Mouse (Mus musculus) stomach, embryonic 15.5 days (tissue): ENCODE results near the gene Notch2. TPM values are rescaled to one million over a fixed set of nuclear protein-coding genes. Genes with fewer than 3 reads are reported as not detected.

Source experiments
- ATAC-seq: fragments of 200-750 bp; cut with Nextera tagmentation; 2 replicates; pipeline ENCODE4 v1.8.0; 2017; ENCODE audit warnings: low read depth, moderate number of reproducible peaks, moderate TSS enrichment; ENCODE audit not compliant: insufficient read depth, low FRiP score
- H3K27ac ChIP-seq: fragments of 300-500 bp; sonication (generic); 2 replicates; pipeline ENCODE4 v1.5.1; 2015; ENCODE audit warnings: mild to moderate bottlenecking, inconsistent platforms
- H3K27me3 ChIP-seq: fragments of 300-500 bp; sonication (generic); replicated peaks from 2 replicates; pipeline ENCODE4 v1.6.1; 2015; ENCODE audit warnings: inconsistent platforms
- H3K36me3 ChIP-seq: fragments of 300-500 bp; sonication (generic); 2 replicates; pipeline ENCODE4 v1.6.1; 2015; ENCODE audit warnings: inconsistent platforms
- H3K4me1 ChIP-seq: fragments of 300-500 bp; sonication (generic); 2 replicates; pipeline ENCODE4 v1.6.1; 2015; ENCODE audit warnings: inconsistent platforms
- H3K4me2 ChIP-seq: fragments of 300-500 bp; sonication (generic); 2 replicates; pipeline ENCODE4 v1.6.1; 2015; ENCODE audit warnings: mild to moderate bottlenecking, inconsistent platforms
- H3K4me3 ChIP-seq: fragments of 300-500 bp; sonication (generic); replicated peaks from 2 replicates; pipeline ENCODE4 v1.5.1; 2015; ENCODE audit warnings: inconsistent platforms
- H3K9ac ChIP-seq: fragments of 300-500 bp; sonication (generic); 2 replicates; pipeline ENCODE4 v1.6.1; 2015; ENCODE audit warnings: inconsistent platforms
- H3K9me3 ChIP-seq: fragments of 300-500 bp; sonication (generic); 2 replicates; pipeline ENCODE4 v1.6.1; 2016; ENCODE audit warnings: inconsistent platforms
- WGBS: fragments of 180-500 bp; shearing (Covaris S2); methylation state at CpG from one replicate; pipeline ENCODE4 v1.1.7; 2015; 5-methylcytosine and 5-hydroxymethylcytosine counted together
- polyA plus RNA-seq: library from polyadenylated mRNA; unstranded; fragments of >200 nt; fragmentation: Nextera tagmentation; extraction: Ambion mirVana; gene quantifications from 2 replicates; pipeline ENCODE4 v1.2.1, GENCODE M21; 2015

Gene Notch2
- polyA plus RNA-seq, 1 experiment from 2014 or later: 21.4 TPM

DNA sequence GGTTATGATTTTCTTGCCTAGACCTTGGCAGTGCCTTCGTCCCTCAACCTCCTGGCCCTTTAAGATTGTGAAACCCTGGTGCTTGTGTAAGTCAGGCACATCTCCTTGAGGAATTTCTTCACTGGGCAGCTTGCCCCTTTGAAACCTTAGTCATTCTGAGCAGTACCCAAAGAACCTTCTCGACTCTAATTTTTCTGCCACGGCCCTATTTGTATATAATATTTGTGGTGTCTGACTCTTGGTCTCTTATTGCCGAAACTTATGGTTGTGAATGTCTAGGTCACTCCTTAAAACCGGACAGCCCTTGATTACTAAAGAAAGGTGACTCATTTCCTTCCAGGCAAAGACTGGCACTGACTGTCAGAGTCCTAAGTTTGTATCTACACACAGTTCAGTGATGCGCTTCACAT lies 43.6 kb downstream of the Notch2 start:
- Histone ChIP-seq H3K4me1 (peaks cover 21% of the 10 kb centered on the region), H3K4me3 (no peak overlapping the region), H3K27ac (no peak overlapping the region), H3K9me3 (no peaks in the 10 kb centered on the region), H3K27me3 (no peaks in the 10 kb centered on the region), H3K9ac (no peak overlapping the region), H3K4me2 (no peak overlapping the region), H3K36me3 (no peaks in the 10 kb centered on the region)
- no peak for ATAC-seq
- 76% methylated on average over 6 of the region's 6 CpGs for WGBS

DNA sequence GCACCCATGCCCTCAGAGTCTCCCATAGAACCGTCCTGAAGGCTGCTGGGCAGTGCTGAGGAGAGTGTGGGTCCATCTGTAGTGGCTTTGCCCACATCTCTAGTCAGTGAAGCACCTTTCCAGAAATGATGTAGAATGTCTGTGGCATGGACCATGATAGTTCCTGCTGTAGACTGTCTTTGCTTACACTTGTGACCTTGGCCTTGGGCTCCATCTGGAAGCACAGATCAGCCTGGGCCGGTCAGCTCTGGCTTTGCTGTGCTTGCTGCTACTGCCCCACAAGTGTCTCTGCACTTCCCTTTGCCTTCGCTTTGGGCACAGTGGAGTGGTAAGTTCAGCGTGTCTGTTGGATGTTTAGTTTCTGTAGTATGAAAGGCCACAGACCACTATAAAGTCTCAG lies 45.7 kb downstream of the Notch2 start:
- Histone ChIP-seq H3K27ac (no peak overlapping the region), H3K36me3 (no peaks in the 10 kb centered on the region), H3K4me3 (no peak overlapping the region), H3K4me1 (peaks cover 28% of the 10 kb centered on the region), H3K9me3 (no peaks in the 10 kb centered on the region), H3K4me2 (no peak overlapping the region), H3K27me3 (no peaks in the 10 kb centered on the region), H3K9ac (no peak overlapping the region)
- 76% methylated on average over 4 of the region's 4 CpGs for WGBS
- no peak for ATAC-seq

GRCm38 (mm10) chr3:98060981-98061660 lies 47.8 kb downstream of the Notch2 start:
- Histone ChIP-seq H3K9me3 (no peaks in the 10 kb centered on the region), H3K36me3 (no peaks in the 10 kb centered on the region), H3K4me2 (no peak overlapping the region), H3K27me3 (no peaks in the 10 kb centered on the region), H3K27ac (peak overlapping the region; percentile 95), H3K4me3 (no peak overlapping the region), H3K9ac (no peak overlapping the region), H3K4me1 (peaks cover 34% of the 10 kb centered on the region)
- ATAC-seq: peak; percentile 20; the same call in 1 of the 2 replicates
- 12% methylated on average over 7 of the region's 7 CpGs for WGBS

GRCm38 (mm10) chr3:98061661-98062330 lies 48.5 kb downstream of the Notch2 start:
- no peaks in the 10 kb centered on the region for H3K27me3 ChIP-seq
- 0 out of 2 replicates have a peak, but pooled peaks have one; percentile 20 for ATAC-seq
- H3K36me3 ChIP-seq: no peaks in the 10 kb centered on the region
- H3K4me2 ChIP-seq: no peak overlapping the region
- no peak overlapping the region for H3K4me3 ChIP-seq
- 40% methylated on average over 13 of the region's 13 CpGs for WGBS
- no peaks in the 10 kb centered on the region for H3K9me3 ChIP-seq
- H3K4me1 ChIP-seq: peaks cover 34% of the 10 kb centered on the region
- peak overlapping the region; percentile 95 for H3K27ac ChIP-seq
- no peak overlapping the region for H3K9ac ChIP-seq

- Histone ChIP-seq H3K4me3 (no peak overlapping the region), H3K27ac (peak overlapping the region; percentile 95), H3K4me2 (peak overlapping the region; percentile 42), H3K36me3 (no peaks in the 10 kb centered on the region), H3K9ac (no peak overlapping the region), H3K27me3 (no peaks in the 10 kb centered on the region), H3K4me1 (peaks cover 34% of the 10 kb centered on the region), H3K9me3 (no peaks in the 10 kb centered on the region)
- ATAC-seq: no peak
- WGBS: 44% methylated on average over 1 of the region's 1 CpGs
These were observed 49.4 kb downstream of the Notch2 start for GRCm38 (mm10) chr3:98062591-98063185.

DNA sequence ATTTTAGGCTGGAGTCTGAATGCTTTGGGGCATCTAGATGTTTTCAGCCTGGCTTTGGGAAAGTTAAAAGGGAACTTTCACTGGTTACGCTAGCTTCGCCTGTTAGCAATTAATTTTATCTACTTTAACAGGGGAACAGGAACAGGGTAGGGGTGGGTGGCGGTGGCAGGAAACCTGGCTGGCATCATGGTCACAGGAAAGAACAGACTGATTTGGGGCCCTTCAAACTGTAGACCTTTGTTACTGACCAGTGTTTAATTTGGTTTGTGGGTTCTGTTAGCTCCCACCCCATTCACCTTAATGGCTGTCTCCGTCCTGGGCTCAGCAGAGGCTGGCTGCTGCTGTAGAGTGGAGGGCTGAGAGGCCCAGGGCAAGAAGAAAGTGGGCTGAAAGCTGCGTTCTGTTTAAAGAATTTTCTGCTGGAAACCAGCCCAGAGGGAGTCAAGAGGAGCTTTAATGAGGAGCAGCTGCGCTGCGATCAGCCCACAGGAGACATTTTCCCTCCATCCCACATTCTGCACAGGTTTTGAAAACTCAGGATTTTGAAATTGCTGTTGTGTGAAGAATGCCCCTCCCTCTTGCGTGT lies 50.0 kb downstream of the Notch2 start:
- H3K36me3 ChIP-seq: no peaks in the 10 kb centered on the region
- H3K9ac ChIP-seq: no peak overlapping the region
- no peaks in the 10 kb centered on the region for H3K27me3 ChIP-seq
- no peaks in the 10 kb centered on the region for H3K9me3 ChIP-seq
- no peak overlapping the region for H3K4me3 ChIP-seq
- H3K27ac ChIP-seq: peak overlapping the region; percentile 95
- H3K4me2 ChIP-seq: peak overlapping the region; percentile 42
- peak; percentile 63; the same call in 1 of the 2 replicates for ATAC-seq
- WGBS: 16% methylated on average over 8 of the region's 8 CpGs
- H3K4me1 ChIP-seq: peaks cover 34% of the 10 kb centered on the region

DNA sequence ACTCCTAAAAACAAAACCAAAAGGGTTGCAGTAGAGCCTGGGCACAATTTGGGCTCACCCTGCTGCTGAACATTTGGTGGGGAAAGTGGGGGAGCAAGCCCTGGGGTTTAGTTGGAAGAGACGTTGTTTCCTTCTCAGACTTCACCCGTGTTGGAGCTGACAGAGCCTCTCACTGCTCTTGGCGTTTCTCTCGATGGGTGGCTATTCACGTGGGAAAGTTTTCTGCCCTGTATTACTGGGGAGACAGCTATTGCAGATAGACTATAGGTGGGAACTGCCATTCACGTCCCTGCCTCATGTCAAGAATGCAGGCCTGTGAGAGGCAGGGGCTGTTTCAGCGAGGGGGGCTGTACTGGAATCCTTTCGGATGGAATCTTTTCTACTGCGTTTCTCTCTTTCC lies 50.5 kb downstream of the Notch2 start:
- WGBS: 35% methylated on average over 9 of the region's 9 CpGs
- peaks cover 34% of the 10 kb centered on the region for H3K4me1 ChIP-seq
- no peak overlapping the region for H3K9ac ChIP-seq

DNA sequence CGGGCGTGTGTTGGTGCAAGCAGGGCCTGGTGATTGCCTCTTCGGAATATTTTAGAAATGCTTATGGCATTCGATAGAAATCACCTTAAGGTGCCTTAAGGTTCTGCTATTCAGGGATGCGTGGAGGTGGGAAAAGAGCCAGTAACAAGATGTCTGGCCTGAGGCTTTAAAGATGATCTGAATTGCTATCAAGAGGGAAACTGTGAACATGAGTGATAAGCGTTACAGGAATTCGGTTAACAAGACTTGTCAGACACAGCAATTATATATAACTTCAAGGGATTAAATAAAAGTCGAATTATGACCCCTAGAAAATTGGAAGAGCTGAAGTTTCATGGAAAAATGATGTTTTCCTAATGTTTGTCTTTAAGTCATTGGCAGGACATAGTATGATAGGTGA lies 51.7 kb downstream of the Notch2 start:
- Histone ChIP-seq H3K27me3 (no peaks in the 10 kb centered on the region), H3K9ac (no peak overlapping the region), H3K4me1 (peaks cover 38% of the 10 kb centered on the region), H3K27ac (peak overlapping the region; percentile 62), H3K4me3 (no peak overlapping the region), H3K9me3 (no peaks in the 10 kb centered on the region), H3K4me2 (no peak overlapping the region), H3K36me3 (no peaks in the 10 kb centered on the region)
- WGBS: 79% methylated on average over 8 of the region's 8 CpGs
- ATAC-seq: no peak

More for the DNA sequence above, 50.5 kb downstream of the Notch2 start:
- no peaks in the 10 kb centered on the region for H3K9me3 ChIP-seq
- no peak for ATAC-seq
- peak overlapping the region; percentile 42; the same call in 1 of the 2 replicates for H3K4me2 ChIP-seq
- H3K27ac ChIP-seq: peak overlapping the region; percentile 95
- H3K4me3 ChIP-seq: no peak overlapping the region
- H3K36me3 ChIP-seq: no peaks in the 10 kb centered on the region
- no peaks in the 10 kb centered on the region for H3K27me3 ChIP-seq

DNA sequence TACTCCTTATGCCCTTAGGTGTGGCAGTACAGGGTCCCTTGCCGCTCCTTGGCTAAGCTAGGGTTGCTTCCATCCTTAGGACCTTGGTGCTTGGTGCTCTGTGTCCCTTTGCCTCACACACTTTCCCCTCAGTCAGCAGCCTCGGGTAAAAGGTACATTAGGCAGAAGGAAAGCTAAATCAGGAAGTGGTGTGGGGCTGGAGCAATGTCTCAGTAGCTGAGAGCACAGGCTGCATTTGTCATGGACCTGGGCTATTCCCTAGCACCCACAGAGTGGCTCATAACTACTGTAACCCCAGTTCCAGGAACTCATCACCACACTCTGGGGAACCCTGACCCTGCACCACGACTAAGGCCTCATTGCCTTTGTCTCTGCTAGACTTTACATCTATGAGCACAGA lies 53.1 kb downstream of the Notch2 start:
- Histone ChIP-seq H3K27me3 (no peaks in the 10 kb centered on the region), H3K4me1 (peaks cover 35% of the 10 kb centered on the region), H3K9me3 (no peaks in the 10 kb centered on the region), H3K36me3 (0 out of 2 replicates have a peak, but pooled peaks cover 5% of the 10 kb centered on the region), H3K4me3 (no peak overlapping the region), H3K4me2 (no peak overlapping the region), H3K27ac (0 out of 2 replicates have a peak overlapping the region, but pooled peaks have one; percentile 3), H3K9ac (no peak overlapping the region)
- ATAC-seq: no peak
- 75% methylated on average over 3 of the region's 3 CpGs for WGBS

DNA sequence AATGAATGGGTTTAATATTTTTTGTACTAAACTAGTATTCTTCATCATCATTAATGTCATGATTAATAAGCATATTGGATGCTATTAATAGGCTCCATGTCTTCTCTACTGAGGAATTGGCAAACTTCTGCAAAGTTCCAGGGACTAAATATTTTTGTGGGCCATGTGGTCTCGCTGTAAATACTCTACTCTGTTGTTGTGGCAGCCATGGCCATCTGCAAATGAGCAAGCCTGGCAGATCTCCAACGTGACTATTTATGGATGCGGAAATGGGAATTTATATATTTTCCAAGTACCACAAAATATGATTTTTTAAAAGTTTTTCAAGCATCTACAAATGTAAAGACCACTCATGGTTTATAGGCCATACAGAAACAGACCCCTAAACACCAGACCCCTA lies 54.1 kb downstream of the Notch2 start:
- H3K27ac ChIP-seq: peak overlapping the region; percentile 58; the same call in 1 of the 2 replicates
- ATAC-seq: no peak
- H3K4me2 ChIP-seq: no peak overlapping the region
- H3K9ac ChIP-seq: no peak overlapping the region
- H3K4me3 ChIP-seq: no peak overlapping the region
- 56% methylated on average over 3 of the region's 3 CpGs for WGBS
- H3K9me3 ChIP-seq: no peaks in the 10 kb centered on the region
- no peaks in the 10 kb centered on the region for H3K27me3 ChIP-seq
- H3K4me1 ChIP-seq: peaks cover 26% of the 10 kb centered on the region
- peaks cover 8% of the 10 kb centered on the region; the same call in 1 of the 2 replicates for H3K36me3 ChIP-seq

DNA sequence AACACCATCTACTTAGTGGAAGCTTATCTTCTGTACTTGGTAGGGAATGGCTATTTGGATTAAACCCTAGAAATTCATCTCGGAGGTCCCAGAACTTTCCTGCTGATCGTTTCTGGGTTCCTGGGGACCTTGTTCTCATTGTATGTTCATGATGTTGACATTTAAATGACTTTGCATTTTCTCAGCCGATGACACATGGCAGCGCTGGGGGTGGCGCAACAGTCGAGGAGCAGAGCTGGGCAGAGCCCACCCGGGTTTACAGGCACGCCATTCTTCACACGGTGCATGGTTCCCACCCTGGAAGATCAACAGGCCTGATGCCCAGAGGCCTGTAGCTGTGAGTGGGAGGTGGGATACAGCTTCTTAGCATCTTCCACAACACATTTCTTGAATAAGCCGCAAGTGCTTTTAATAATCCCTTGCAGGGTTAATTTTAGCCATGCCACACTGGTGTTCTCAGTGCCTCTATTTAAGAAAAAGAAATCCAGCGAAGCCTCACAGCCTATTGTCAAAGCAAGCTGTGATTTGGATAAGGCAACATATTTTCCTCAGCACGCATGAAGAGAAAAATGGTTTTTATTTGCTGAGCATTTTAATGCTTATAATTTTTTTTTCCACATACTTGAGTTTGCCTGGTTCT lies 54.6 kb downstream of the Notch2 start:
- Histone ChIP-seq H3K9me3 (no peaks in the 10 kb centered on the region), H3K4me3 (no peak overlapping the region), H3K9ac (no peak overlapping the region), H3K4me1 (peaks cover 22% of the 10 kb centered on the region), H3K4me2 (no peak overlapping the region), H3K27me3 (no peaks in the 10 kb centered on the region), H3K36me3 (peaks cover 13% of the 10 kb centered on the region), H3K27ac (peak overlapping the region; percentile 58)
- no peak for ATAC-seq
- 67% methylated on average over 12 of the region's 12 CpGs for WGBS
